Mouse (Mus musculus): ENCODE results near the gene Il9.

Gene Il9

DNA sequence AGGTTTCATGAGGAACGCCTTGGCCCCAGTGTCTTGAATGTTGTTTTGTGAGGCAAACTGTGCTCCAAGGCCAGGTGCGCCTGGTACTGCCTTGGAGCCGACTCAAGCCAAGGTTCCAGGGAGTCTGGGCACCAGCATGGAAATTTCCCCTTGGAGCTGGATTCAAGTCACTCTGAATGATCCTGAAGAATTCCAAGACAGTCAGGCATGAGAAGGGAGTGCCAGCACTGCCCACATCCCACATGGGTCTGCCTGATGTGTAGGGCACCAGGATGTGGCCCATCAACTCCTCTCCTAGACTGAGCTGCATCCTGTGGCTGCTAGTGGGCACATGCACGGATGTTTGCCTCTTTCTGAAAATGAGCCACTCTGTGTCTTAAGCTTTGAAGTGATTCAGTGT lies 13.5 kb downstream of the Il9 start:
- no peak for DNase-seq

GRCm38 (mm10) chr13:56467786-56468185 lies 14.3 kb downstream of the Il9 start:
- no peak for DNase-seq

GRCm38 (mm10) chr13:56463750-56464149 lies 18.3 kb downstream of the Il9 start:
- DNase-seq: no peak

DNA sequence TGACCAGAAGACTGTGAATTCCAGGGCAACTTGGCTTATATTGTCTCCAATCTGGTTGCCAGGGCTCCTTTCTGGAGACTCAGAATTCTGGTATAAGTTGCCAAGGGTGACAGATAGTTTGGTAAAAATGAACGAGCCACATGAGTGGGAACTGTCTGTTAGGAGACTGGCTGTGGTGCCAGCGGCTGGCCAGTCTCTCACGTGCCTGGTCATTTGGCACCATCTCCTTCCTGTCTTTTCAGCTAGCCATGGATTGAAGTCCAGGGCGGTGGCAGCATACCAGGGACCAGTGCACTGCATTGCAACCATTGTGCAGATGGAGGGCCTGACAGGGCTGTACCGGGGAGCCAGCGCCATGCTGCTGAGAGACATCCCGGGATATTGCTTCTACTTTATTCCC lies 18.8 kb downstream of the Il9 start:
- DNase-seq: peak; percentile 67

DNA sequence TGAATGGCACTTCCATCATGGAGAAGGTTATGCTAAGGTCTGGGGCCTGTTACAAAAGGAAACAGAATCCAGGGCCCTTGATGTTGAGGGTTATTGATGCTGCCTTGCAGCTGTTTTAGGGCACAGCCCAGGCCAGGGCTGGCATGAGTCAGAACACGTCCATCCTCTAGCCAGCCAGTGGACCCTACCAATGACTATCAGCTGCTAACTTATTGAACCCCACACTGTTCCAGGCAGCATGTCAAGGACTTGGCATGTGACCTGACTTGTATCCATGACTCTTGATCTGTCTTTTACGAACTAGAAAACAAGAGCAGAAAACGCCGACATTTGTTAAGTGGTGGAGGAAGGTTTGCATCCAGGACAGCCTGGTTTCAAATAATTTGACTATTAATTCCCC lies 19.3 kb downstream of the Il9 start:
- DNase-seq: no peak

- DNase-seq: peak; percentile 88
Observed at GRCm38 (mm10) chr13:56461460-56461859, 20.6 kb downstream of the Il9 start.

- DNase-seq: no peak
Observed at GRCm38 (mm10) chr13:56458001-56458400, 24.0 kb downstream of the Il9 start.

- DNase-seq: peak; percentile 49
Observed at GRCm38 (mm10) chr13:56450035-56450434, 32.0 kb downstream of the Il9 start.

GRCm38 (mm10) chr13:56449239-56450030 lies 32.6 kb downstream of the Il9 start:
- no peak for DNase-seq

DNA sequence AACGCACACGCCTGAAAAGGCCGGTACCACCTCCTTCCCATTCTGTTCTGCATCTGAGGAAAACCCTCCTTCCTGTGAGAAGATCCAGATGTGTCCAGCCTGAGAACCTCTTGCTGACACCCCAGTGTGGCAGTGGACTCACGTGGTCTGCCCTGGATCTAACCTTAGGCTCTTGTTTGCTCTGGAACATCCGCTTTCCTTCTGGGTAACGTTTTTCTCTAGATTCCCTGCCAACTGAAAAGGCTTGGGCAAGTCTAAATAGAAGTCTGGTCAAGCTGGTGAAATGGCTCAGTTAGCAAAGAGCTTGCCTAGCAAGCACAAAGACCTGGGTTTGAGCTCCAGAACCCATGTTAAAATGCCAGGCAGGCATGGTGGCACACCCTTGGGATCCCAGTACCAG lies 37.0 kb downstream of the Il9 start:
- DNase-seq: no peak

DNA sequence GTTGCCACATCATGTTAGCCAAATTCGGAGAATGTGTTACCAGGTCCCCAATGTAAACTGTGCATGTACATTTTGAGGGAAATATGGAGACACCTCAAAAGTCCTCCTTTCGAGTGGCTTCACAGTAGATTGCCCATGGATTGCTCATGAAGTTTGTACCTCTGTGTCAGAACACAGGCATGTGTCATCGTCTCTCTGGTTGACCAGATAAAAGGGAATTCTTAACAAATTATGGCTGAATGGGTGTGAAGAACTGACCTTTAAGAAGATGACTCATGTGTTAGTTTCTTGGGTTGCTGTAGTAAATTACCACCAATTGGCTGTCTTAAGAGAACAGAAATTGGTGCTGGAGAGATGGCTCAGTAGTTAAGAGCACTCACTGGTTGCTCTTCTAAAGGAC lies 37.9 kb downstream of the Il9 start:
- DNase-seq: no peak

GRCm38 (mm10) chr13:56443411-56443810 lies 38.6 kb downstream of the Il9 start:
- DNase-seq: no peak

GRCm38 (mm10) chr13:56438211-56439075 lies 43.6 kb downstream of the Il9 start, which contains the start of gene Slc25a48:
Slc25a48 (plus strand) TSS chr13:56438355.
- peak; percentile 93 for DNase-seq

GRCm38 (mm10) chr13:56435615-56436287 lies 46.3 kb downstream of the Il9 start:
- no peak for DNase-seq

DNA sequence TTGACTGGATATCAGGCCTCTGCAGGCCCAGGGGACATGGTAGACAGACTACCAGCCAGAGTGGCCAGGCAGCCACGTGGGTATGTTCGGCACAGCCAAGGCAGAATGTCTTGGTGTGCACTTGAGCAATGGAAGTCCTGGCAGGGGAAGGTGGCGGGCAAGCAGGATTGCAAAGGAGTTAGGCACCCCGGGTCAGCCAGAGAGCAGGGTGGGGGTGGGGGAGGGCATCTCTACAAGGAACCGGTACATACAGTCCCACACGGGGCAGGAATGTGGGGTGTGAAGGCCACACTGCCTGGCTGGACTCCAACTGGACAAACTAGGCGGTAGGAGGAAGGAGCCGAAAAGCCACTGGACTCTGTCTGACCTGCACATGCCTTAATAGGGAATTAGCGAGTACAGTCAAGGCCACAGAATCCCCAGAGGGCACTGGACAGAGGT lies 47.7 kb downstream of the Il9 start:
- DNase-seq: peak; percentile 92

GRCm38 (mm10) chr13:56433466-56433865 lies 48.6 kb downstream of the Il9 start:
- no peak for DNase-seq

DNA sequence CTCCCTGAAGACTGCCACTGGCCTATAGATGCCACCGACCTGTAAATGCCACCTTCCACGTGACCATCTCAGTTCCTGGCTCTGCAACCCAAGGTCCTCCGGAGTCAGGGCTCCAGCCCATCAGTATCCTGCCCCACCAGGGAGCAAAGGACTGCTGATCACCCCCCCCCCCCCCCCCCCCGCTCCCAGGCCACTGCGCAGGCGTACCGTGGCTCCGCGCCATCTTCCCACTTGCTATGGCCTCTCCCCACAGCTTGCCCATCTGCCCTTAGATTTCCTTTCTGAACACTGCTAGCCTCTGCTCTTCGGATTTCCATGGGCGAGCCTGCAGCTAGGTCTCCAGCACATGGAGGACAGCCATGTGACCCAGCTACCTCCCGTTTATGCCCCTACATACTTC lies 49.5 kb downstream of the Il9 start:
- DNase-seq: no peak

Data from kidney, adult 11 months (tissue).